Mouse (Mus musculus): Measurements from ENCODE around the gene 1700003E16Rik. TPM values are rescaled to one million over a fixed set of nuclear protein-coding genes. Genes with fewer than 3 reads are reported as not detected.
"Not testable (repeated sequence)": the region's sequence is repeated elsewhere in the genome, so short reads cannot be mapped to it uniquely, and the experiment has no call there.

Gene 1700003E16Rik
- polyA plus RNA-seq, 1 experiment from 2014 or later = 1.6 TPM

DNA sequence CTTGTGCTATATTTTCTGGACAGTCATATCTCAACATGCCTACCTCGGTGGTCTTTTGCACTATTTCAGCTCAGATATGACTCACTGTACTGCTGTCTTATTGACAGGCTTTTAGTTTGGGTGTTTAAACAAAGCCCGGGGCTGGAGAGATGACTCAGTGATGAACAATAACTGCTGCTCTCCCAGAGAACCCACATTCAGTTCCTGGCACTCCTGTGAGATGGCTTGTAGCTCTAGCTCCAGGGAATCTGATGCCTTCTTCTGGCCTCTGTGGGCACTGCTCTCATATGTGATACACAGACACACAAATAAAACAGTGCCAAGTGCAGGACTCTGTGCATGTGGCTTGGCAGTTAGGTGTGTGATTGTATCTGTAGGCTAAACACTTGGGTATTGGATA, 11.0 kb upstream of the 1700003E16Rik start:
- Histone ChIP-seq H3K36me3 (peaks cover 41% of the 10 kb centered on the region), H3K9ac (no peak overlapping the region), H3K4me1 (peaks cover 33% of the 10 kb centered on the region), H3K27ac (no peak overlapping the region), H3K27me3 (no peaks in the 10 kb centered on the region), H3K9me3 (replicated peaks) (no peaks in the 10 kb centered on the region), H3K4me3 (replicated peaks) (no peak overlapping the region), H3K4me2 (no peak overlapping the region)
- no peak for ATAC-seq (replicated peaks; ENCODE audit: low FRiP score)
- 92% methylated on average over 2 of the region's 2 CpGs for WGBS

DNA sequence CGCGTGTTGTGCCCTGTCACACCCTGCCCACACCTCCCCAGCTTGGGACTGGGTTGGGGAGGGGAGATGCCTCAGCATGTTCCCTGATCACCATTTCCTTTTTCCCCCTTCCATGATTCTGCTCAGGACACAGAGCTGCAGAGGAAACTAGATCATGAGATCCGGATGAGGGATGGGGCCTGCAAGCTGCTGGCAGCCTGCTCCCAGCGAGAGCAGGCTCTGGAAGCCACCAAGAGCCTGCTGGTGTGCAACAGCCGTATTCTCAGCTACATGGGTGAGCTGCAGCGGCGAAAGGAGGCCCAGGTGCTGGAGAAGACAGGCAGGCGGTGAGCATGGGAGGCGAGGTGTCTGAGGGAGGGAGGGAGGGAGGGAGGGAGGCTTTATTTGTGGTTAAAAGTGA, 10.4 kb upstream of the 1700003E16Rik start:
- Histone ChIP-seq H3K4me3 (replicated peaks) (no peak overlapping the region), H3K36me3 (peaks cover 47% of the 10 kb centered on the region), H3K9ac (no peak overlapping the region), H3K27ac (peak overlapping the region; percentile 37; the same call in 1 of the 2 replicates), H3K27me3 (no peaks in the 10 kb centered on the region), H3K4me2 (no peak overlapping the region), H3K4me1 (peaks cover 33% of the 10 kb centered on the region), H3K9me3 (replicated peaks) (no peaks in the 10 kb centered on the region)
- ATAC-seq (replicated peaks; ENCODE audit: low FRiP score) = no peak
- 58% methylated on average over 9 of the region's 9 CpGs for WGBS

DNA sequence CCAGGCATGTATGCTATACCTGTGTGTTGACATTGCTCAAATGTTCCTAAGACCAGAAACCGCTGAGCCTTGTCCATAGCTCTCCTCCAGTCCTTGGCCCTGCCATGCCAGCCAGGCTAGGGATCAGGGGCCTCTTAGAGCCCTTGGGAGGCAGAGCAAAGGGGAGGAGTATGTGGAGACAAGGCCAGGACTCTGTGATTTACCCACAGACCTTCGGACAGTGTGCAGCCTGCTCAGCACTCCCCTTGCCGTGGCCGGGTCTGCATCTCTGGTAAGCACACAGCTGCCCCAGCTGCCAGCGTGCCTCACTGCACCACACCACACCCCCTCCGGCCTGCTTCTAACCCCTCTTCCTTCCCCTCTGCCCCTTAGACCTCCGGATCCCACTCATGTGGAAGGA, 8.9 kb upstream of the 1700003E16Rik start:
- Histone ChIP-seq H3K27ac (peak overlapping the region; percentile 27; the same call in 1 of the 2 replicates), H3K4me3 (replicated peaks) (no peak overlapping the region), H3K4me1 (peaks cover 22% of the 10 kb centered on the region), H3K36me3 (peaks cover 61% of the 10 kb centered on the region), H3K4me2 (0 out of 2 replicates have a peak overlapping the region, but pooled peaks have one; percentile 4), H3K9me3 (replicated peaks) (no peaks in the 10 kb centered on the region), H3K27me3 (no peaks in the 10 kb centered on the region), H3K9ac (no peak overlapping the region)
- WGBS = 40% methylated on average over 7 of the region's 7 CpGs
- ATAC-seq (replicated peaks; ENCODE audit: low FRiP score) = no peak

DNA sequence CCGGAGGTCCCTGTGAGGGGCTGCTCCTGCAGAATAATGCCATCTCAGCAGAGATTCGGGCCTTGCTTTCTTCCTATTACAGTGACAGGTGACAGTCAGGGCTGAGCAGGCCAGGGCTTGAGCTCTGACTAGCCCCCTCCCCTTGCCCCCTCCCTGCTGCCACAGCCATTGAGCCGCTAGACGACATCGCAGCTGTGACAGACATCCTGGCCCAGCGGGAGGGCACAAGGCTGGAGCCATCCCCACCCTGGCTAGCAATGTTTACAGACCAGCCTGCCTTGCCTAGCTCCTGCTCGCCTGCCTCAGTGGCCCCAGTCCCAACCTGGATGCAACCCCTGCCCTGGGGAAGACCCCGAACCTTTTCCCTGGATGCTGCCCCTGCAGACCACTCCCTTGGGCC, 4.5 kb upstream of the 1700003E16Rik start:
- H3K36me3 ChIP-seq = peaks cover 64% of the 10 kb centered on the region
- no peak overlapping the region for H3K4me3 ChIP-seq (replicated peaks)
- 43% methylated on average over 8 of the region's 8 CpGs for WGBS
- H3K4me2 ChIP-seq = no peak overlapping the region
- H3K27ac ChIP-seq = no peak overlapping the region
- H3K27me3 ChIP-seq = no peaks in the 10 kb centered on the region
- no peaks in the 10 kb centered on the region for H3K9me3 ChIP-seq (replicated peaks)
- no peak overlapping the region for H3K9ac ChIP-seq
- no peak for ATAC-seq (replicated peaks; ENCODE audit: low FRiP score)
- peaks cover 21% of the 10 kb centered on the region for H3K4me1 ChIP-seq

DNA sequence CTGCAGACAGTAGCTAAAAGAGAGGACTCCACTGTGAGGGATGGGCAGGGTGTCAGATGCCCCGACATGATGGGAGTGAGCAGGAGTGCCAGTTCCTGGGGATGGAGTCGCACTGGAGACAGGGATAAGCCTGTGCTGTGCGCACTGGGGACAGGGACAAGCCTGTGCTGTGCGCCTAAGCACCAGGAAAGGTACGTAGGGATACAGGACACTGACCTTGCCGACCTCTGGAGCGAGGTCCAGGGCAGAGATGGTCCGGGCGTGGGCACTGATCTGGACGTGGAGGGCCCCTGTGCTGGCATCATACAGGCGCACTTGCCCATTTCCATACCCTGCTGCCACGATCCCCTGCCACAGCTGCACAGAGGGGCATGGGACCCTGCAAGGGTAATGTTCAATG, 3.2 kb upstream of the 1700003E16Rik start:
- Histone ChIP-seq H3K36me3 (peaks cover 51% of the 10 kb centered on the region), H3K27me3 (peaks cover 5% of the 10 kb centered on the region; the same call in 1 of the 2 replicates), H3K4me1 (peaks cover 11% of the 10 kb centered on the region), H3K4me3 (replicated peaks) (no peak overlapping the region), H3K9me3 (replicated peaks) (no peaks in the 10 kb centered on the region), H3K27ac (no peak overlapping the region), H3K9ac (no peak overlapping the region), H3K4me2 (no peak overlapping the region)
- no peak for ATAC-seq (replicated peaks; ENCODE audit: low FRiP score)
- 85% methylated on average over 12 of the region's 12 CpGs for WGBS

DNA sequence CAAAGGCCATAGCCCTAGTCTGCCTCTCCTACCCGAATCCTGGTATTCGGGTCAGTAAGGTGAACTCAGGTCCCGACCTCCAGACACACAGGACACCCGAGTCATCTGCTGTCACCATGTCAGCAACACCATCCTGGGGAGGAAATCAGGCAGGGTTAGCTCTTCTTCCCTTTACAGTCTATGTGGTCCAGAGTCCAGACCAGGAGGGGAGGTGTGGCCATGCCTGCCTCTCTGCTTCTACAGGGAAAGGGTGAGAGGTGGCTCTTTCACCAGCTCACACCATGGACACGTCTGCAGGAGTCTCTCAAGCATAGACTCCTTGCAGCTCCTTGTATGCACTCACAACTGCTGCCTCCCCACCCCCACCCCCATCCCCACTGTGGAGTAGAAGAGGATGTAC, 2.7 kb upstream of the 1700003E16Rik start:
- peaks cover 5% of the 10 kb centered on the region; the same call in 1 of the 2 replicates for H3K27me3 ChIP-seq
- no peak for ATAC-seq (replicated peaks; ENCODE audit: low FRiP score)
- no peak overlapping the region for H3K9ac ChIP-seq
- H3K27ac ChIP-seq = no peak overlapping the region
- H3K4me2 ChIP-seq = no peak overlapping the region
- WGBS = 69% methylated on average over 5 of the region's 5 CpGs
- peaks cover 47% of the 10 kb centered on the region for H3K36me3 ChIP-seq
- no peak overlapping the region for H3K4me3 ChIP-seq (replicated peaks)
- H3K4me1 ChIP-seq = peaks cover 11% of the 10 kb centered on the region
- no peaks in the 10 kb centered on the region for H3K9me3 ChIP-seq (replicated peaks)

DNA sequence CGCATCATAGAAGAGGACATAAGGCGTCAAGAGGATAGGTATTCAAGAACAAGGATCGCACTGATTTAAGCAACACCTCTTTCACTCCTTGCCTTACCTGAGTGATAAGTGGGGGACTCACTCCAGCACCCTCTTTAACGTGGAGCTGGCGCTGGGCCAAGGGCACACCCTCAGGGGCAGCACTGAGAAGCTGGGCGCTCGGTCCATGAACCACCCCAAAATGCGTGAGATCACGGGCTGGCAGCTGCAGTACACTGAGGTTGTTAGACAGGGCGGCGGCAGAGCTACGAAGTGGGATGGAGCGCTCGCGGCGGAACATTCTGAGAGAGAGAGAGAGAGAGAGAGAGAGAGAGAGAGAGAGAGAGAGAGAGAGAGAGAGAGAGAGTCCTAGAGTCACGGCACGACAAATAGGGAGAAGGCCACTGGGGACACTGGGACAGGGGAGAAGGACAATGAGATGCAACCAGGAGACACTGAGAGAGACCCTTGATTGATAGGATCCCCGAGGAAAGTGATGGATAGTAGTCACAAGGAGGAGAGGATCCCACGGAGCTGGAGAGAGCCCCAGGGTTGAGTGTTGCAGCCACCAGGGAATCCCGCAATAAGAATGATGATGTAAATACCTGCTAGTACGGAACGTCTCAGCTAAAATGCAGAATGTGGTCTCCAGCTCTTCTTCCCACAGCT, 509 bp upstream of the 1700003E16Rik start:
- Histone ChIP-seq H3K4me1 (peaks cover 11% of the 10 kb centered on the region), H3K9me3 (replicated peaks) (no peaks in the 10 kb centered on the region), H3K4me3 (replicated peaks) (peak overlapping the region; percentile 62), H3K36me3 (peaks cover 25% of the 10 kb centered on the region), H3K27ac (no peak overlapping the region), H3K27me3 (peaks cover 13% of the 10 kb centered on the region), H3K4me2 (peak overlapping the region; percentile 90), H3K9ac (peak overlapping the region; percentile 44)
- WGBS = 9% methylated on average over 23 of the region's 23 CpGs
- ATAC-seq (replicated peaks; ENCODE audit: low FRiP score) = peak; percentile 17; the same call in 1 of the 2 replicates

DNA sequence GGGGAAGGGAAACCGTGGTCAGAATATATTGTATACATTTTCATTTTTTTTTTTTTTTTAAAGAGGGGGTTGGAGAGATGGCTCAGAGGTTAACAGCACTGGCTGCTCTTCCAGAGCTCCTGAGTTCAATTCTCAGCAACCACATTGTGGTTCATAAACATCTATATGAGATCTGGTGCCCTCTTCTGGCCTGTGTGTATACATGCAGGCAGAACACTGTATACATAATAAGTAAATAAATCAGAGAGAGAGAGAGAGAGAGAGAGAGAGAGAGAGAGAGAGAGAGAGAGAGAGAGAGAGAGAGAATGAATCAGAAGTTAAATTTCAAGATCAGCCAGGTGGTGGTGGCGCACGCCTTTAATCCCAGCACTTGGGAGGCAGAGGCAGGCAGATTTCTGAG, 3.3 kb downstream of the 1700003E16Rik start:
- H3K4me1 ChIP-seq = peaks cover 34% of the 10 kb centered on the region
- not testable (repeated sequence) for H3K4me2 ChIP-seq; ATAC-seq (replicated peaks; ENCODE audit: low FRiP score); H3K9me3 ChIP-seq (replicated peaks); H3K27ac ChIP-seq; H3K9ac ChIP-seq; H3K4me3 ChIP-seq (replicated peaks); H3K36me3 ChIP-seq
- peaks cover 34% of the 10 kb centered on the region for H3K27me3 ChIP-seq
- 24% methylated on average over 3 of the region's 3 CpGs for WGBS

DNA sequence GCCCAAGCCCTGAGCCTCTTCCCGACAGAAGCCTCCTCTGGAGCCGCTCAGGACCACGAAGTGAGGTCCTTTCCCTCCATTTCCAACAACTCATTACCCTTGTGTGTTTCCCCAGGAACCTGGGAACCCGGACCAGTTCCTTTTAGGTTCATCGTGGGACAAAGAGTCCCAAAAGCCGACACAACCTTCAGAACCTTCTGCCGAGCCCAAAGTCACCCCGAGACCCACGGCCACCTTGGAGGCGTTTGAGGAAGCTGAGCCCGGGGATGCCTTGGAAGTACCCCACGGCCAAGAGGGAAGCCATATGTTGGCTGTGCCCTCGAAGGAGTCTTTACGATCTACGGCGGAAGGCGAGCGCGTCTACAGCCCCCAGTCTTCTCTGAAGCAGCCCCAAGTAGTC, 5.2 kb downstream of the 1700003E16Rik start:
- Histone ChIP-seq H3K27me3 (peaks cover 34% of the 10 kb centered on the region), H3K4me2 (peak overlapping the region; percentile 85), H3K4me3 (replicated peaks) (peak overlapping the region; percentile 45), H3K27ac (no peak overlapping the region), H3K9me3 (replicated peaks) (no peaks in the 10 kb centered on the region), H3K9ac (peak overlapping the region; percentile 43), H3K36me3 (no peaks in the 10 kb centered on the region), H3K4me1 (peaks cover 31% of the 10 kb centered on the region)
- ATAC-seq (replicated peaks; ENCODE audit: low FRiP score) = no peak
- WGBS = 5% methylated on average over 19 of the region's 19 CpGs

DNA sequence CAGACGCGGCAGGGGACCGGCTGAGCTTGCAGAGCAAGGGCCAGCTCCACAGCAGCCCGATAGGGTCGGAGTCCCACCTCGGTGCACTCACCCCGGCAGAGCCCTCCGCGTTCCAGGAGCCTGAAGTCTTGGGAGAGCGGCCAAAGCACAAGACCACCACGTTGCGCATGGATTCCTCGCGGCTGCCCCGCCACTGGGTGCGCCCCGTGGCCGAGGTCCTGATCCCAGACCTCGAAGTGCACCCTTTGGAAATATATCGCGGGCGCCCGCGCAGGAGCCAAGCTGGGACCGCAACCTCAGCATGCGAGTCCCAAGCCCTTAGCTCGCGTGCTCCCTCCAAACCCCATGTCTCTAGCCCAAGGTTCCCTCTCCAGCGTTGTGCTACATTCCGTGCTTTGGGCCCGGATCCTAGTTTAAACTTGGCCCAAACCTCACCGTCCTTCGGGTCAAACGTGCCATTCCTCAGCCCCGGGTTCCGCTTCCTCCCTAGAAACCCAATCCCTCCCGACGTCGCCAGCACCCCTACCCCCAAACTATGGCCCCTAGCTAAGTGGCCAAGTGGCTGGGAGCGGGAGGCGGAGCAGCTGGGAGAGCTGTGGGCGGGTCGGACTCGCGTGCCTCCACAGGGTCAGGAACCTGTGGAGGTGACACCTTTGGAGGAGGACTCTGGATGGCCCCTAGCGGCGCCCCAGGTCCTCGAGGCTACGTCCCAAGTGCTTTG, 5.9 kb downstream of the 1700003E16Rik start:
- Histone ChIP-seq H3K9ac (peak overlapping the region; percentile 43), H3K4me1 (peaks cover 37% of the 10 kb centered on the region), H3K4me2 (peak overlapping the region; percentile 85), H3K36me3 (no peaks in the 10 kb centered on the region), H3K4me3 (replicated peaks) (peak overlapping the region; percentile 45), H3K27me3 (peaks cover 34% of the 10 kb centered on the region), H3K9me3 (replicated peaks) (no peaks in the 10 kb centered on the region), H3K27ac (no peak overlapping the region)
- WGBS = under 1% methylated on average over 49 of the region's 49 CpGs
- peak; percentile 15; the same call in 1 of the 2 replicates for ATAC-seq (replicated peaks; ENCODE audit: low FRiP score)

DNA sequence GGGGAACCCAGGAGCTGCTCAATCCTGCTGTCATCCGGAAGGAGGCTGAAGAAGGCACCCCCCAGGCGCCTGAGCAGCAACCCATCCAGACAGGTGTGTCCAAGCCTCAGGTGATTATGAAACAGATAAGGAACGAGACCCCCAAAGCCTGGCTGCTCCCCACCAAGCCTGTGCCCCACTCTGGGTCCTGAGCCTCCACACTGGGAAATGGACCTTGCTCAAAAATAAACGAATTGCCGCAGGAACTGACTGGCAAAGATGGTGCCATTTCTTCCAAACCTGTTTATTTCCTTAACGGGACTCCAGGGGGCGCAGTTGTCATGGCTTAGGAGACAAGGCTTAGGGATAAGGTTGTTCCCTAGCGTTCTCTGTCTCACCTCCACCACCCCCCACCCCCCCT, 6.5 kb downstream of the 1700003E16Rik start:
- ATAC-seq (replicated peaks; ENCODE audit: low FRiP score) = no peak
- Histone ChIP-seq H3K4me1 (peaks cover 41% of the 10 kb centered on the region), H3K4me2 (peak overlapping the region; percentile 85), H3K9ac (peak overlapping the region; percentile 43; the same call in 1 of the 2 replicates), H3K27ac (no peak overlapping the region), H3K4me3 (replicated peaks) (peak overlapping the region; percentile 45), H3K36me3 (no peaks in the 10 kb centered on the region), H3K9me3 (replicated peaks) (no peaks in the 10 kb centered on the region), H3K27me3 (peaks cover 30% of the 10 kb centered on the region)
- under 1% methylated on average over 8 of the region's 8 CpGs for WGBS

DNA sequence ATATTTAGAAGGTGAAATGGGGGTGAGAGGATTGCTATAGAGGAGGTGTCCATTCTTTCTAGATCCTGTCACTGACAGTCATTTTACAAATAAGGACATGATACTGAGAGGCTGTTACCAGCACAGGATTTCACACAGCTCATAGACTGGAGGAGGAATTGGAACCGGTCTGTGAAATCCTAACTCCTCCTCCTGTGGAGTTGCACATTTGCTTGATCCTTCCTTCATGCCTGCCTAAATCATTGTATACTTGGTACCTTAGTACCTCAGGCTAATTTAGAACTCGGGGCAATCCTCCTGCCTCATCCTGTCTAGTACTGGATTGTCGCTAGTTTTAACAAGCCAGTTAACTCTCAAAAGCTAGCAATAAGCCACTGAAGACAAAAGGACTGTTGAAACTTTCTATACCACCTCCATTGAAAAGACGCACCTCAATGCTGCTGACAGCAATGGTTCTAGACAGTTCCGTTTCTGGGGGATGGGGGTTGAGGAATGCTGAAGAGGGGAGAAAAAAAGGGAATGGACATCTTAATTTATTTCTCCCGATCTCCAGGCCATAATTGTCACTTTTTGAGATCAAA, 8.9 kb downstream of the 1700003E16Rik start:
- Histone ChIP-seq H3K4me2 (peak overlapping the region; percentile 72), H3K4me3 (replicated peaks) (peak overlapping the region; percentile 92), H3K4me1 (peaks cover 55% of the 10 kb centered on the region), H3K27ac (peak overlapping the region; percentile 87), H3K9me3 (replicated peaks) (no peaks in the 10 kb centered on the region), H3K36me3 (no peaks in the 10 kb centered on the region), H3K27me3 (peaks cover 26% of the 10 kb centered on the region), H3K9ac (peak overlapping the region; percentile 90)
- ATAC-seq (replicated peaks; ENCODE audit: low FRiP score) = 0 out of 2 replicates have a peak, but pooled peaks have one; percentile 16
- 5% methylated on average over 6 of the region's 6 CpGs for WGBS
